Mouse (Mus musculus): ENCODE data around the gene Trp53tg5. TPM values are rescaled to one million over a fixed set of nuclear protein-coding genes. Genes with fewer than 3 reads are reported as not detected.

Gene Trp53tg5
- polyA plus RNA-seq, 1 experiment, result not detected

DNA sequence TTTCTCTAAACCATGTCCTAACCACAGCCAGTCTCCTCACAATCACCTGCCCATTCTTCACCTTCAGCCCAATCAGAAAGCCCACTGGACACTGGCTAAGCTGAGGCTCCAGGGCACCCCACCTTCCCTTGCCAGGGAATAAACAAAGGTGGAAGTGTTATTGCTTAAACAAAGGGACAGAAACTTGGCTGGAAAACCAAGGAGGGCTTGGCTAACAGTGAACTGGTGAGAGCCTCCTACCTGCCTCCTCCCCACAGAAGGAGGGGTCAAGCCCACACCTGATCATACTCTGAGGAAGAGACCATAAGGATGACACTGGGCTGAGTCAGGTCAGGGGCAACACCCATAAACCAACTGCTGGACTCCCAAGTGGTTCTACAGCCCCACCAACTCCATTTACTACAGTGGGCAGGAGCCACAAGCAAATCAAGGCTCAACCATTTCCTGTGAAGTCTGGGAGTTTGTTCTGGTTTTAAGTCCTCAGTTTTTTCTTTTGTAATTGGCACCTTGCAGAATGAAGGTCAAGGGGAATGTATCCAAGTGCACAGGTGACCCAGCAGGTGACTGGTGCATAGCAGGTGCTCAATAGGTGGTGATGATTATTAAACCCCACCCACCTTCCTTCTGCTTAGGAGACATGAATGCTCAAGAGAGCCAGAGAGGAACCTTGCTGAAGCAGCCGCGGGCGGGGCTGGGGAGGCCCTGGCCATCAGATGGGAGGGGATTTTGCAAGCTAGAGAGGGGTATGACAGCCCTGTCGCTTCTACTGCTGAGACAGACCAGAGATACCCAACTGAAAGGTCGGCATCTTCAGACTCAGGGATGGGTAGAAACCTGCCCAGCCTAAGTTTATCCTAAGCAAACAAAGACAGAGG lies 38.1 kb downstream of the Trp53tg5 start:
- no peak overlapping the region for H3K9ac ChIP-seq (ENCODE audit: low read depth, poor library complexity, severe bottlenecking)
- H3K27ac ChIP-seq (ENCODE audit: insufficient read depth, low read length), result 0 out of 2 replicates have a peak overlapping the region, but pooled peaks have one; percentile 34
- peaks cover 28% of the 10 kb centered on the region for H3K4me1 ChIP-seq (ENCODE audit: control insufficient read depth, insufficient read depth, low read length)
- H3K36me3 ChIP-seq (ENCODE audit: control insufficient read depth, insufficient read depth, low read length, poor library complexity, severe bottlenecking), result no peaks in the 10 kb centered on the region
- H3K4me3 ChIP-seq (ENCODE audit: low read depth, low read length), result no peak overlapping the region
- no peaks in the 10 kb centered on the region for H3K27me3 ChIP-seq (ENCODE audit: control insufficient read depth, insufficient read depth, low read length, poor library complexity, severe bottlenecking)
- no peaks in the 10 kb centered on the region for H3K9me3 ChIP-seq (replicated peaks; ENCODE audit: control insufficient read depth, insufficient read depth, low read length, poor library complexity, severe bottlenecking)
- TF ChIP-seq POLR2A (IDR thresholded peaks at IDR 0.05; ENCODE audit: insufficient read depth, low read length) (no peak), CTCF (IDR thresholded peaks at IDR 0.05; ENCODE audit: low read depth, low read length) (no peak), EP300 (IDR thresholded peaks at IDR 0.05; ENCODE audit: insufficient read depth, low read depth, low read length) (no peak)

DNA sequence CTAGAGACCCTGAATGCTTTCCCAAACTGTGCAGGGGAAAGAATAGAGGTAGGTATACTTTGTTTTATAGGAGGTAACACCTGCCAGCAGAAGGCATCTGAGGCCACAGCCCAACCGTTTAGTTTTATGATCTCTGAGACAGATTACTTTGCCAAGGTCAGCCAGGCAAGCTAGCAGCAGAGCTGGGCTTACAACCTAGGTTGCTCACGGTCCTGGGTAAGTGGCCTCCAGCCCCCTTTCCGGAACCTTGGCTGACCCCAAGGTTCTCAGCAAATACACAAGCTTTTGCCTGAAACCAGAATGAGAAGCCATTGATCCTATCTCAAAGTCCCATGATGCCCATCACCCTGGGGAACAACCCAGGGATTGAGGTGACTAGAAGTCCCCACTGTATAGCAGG lies 38.8 kb downstream of the Trp53tg5 start:
- H3K9ac ChIP-seq (ENCODE audit: low read depth, poor library complexity, severe bottlenecking), result no peak overlapping the region
- TF ChIP-seq EP300 (IDR thresholded peaks at IDR 0.05; ENCODE audit: insufficient read depth, low read depth, low read length), result no peak
- TF ChIP-seq POLR2A (IDR thresholded peaks at IDR 0.05; ENCODE audit: insufficient read depth, low read length), result no peak
- no peak for TF ChIP-seq CTCF (IDR thresholded peaks at IDR 0.05; ENCODE audit: low read depth, low read length)
- H3K4me3 ChIP-seq (ENCODE audit: low read depth, low read length), result no peak overlapping the region
- H3K9me3 ChIP-seq (replicated peaks; ENCODE audit: control insufficient read depth, insufficient read depth, low read length, poor library complexity, severe bottlenecking), result no peaks in the 10 kb centered on the region
- 0 out of 2 replicates have a peak overlapping the region, but pooled peaks have one; percentile 34 for H3K27ac ChIP-seq (ENCODE audit: insufficient read depth, low read length)
- H3K27me3 ChIP-seq (ENCODE audit: control insufficient read depth, insufficient read depth, low read length, poor library complexity, severe bottlenecking), result no peaks in the 10 kb centered on the region
- peaks cover 25% of the 10 kb centered on the region for H3K4me1 ChIP-seq (ENCODE audit: control insufficient read depth, insufficient read depth, low read length)
- peaks cover 1% of the 10 kb centered on the region for H3K36me3 ChIP-seq (ENCODE audit: control insufficient read depth, insufficient read depth, low read length, poor library complexity, severe bottlenecking)

DNA sequence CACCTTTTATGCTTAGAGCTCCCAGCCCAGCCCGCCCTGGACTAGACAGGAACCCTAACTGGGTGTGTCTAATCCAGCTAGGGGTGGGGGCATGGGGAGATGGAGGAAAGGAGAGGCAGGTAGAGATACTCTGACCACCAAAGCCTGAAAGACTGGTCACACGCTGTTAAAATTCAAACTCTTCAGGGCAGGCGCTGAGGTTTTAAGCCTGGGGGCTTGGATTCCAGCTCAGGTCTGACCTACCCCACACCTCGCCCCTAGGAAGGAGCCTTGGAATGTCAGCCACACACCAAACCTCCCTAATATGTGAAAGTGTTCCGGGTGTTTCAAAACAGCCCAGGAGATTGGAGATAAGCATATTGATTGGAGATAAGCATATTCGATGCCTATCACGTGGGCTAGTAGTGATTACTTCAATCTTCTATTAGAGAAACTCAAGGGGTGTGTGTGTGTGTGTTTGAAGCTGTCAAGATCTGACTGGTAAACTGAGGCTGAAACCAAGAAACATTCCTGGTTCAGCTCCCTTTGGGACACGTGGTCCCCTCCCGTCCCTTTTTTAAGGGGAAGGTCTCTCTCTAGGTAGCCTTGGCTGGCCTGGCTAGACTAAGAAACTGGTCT lies 40.1 kb downstream of the Trp53tg5 start:
- Histone ChIP-seq H3K27ac (ENCODE audit: insufficient read depth, low read length) (peak overlapping the region; percentile 63), H3K9ac (ENCODE audit: low read depth, poor library complexity, severe bottlenecking) (peak overlapping the region; percentile 15; the same call in 1 of the 2 replicates)

DNA sequence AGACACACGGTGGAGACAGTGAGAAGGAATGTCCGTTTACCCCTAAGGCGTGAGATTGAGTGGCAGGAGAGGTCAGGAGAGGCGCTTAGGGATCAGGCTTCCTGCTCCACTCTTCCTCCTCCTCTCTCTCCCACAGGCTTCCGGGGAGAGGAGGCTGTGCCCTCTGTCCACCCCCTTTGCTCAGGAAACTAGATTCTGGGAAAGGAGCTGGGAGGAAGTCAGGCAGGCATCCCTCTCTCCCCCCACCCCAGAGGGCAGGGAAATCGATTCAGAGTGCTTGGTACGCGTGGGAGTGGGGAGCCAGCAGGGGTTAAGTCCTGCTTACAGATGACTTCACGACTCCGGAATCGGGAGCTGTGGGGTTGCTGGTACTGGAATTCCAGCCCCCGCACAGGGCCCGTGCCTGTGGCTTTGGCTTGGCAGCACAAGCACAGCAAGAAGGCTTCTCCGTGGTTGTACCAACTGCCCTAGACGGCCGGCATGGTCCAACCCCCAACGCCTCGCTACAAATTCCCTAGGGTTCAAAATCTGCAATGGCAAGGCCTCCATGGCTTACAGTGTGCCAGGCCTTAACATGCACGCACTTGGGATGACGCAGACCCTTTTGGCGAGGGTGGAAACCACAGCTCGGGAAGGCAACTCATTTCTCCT lies 40.9 kb downstream of the Trp53tg5 start:
- H3K4me1 ChIP-seq (ENCODE audit: control insufficient read depth, insufficient read depth, low read length), result peaks cover 29% of the 10 kb centered on the region
- H3K27me3 ChIP-seq (ENCODE audit: control insufficient read depth, insufficient read depth, low read length, poor library complexity, severe bottlenecking), result no peaks in the 10 kb centered on the region
- H3K9me3 ChIP-seq (replicated peaks; ENCODE audit: control insufficient read depth, insufficient read depth, low read length, poor library complexity, severe bottlenecking), result no peaks in the 10 kb centered on the region
- peaks cover 21% of the 10 kb centered on the region for H3K36me3 ChIP-seq (ENCODE audit: control insufficient read depth, insufficient read depth, low read length, poor library complexity, severe bottlenecking)
- peak overlapping the region; percentile 15 for H3K9ac ChIP-seq (ENCODE audit: low read depth, poor library complexity, severe bottlenecking)
- peak overlapping the region; percentile 63 for H3K27ac ChIP-seq (ENCODE audit: insufficient read depth, low read length)
- peak overlapping the region; percentile 47 for H3K4me3 ChIP-seq (ENCODE audit: low read depth, low read length)
- TF ChIP-seq EP300 (IDR thresholded peaks at IDR 0.05; ENCODE audit: insufficient read depth, low read depth, low read length) (peak; percentile 75), CTCF (IDR thresholded peaks at IDR 0.05; ENCODE audit: low read depth, low read length) (no peak), POLR2A (IDR thresholded peaks at IDR 0.05; ENCODE audit: insufficient read depth, low read length) (no peak)

More for the DNA sequence above, 40.1 kb downstream of the Trp53tg5 start:
- no peak for TF ChIP-seq CTCF (IDR thresholded peaks at IDR 0.05; ENCODE audit: low read depth, low read length)
- 0 out of 2 replicates have a peak, but pooled peaks have one; percentile 63 for TF ChIP-seq EP300 (IDR thresholded peaks at IDR 0.05; ENCODE audit: insufficient read depth, low read depth, low read length)
- no peak for TF ChIP-seq POLR2A (IDR thresholded peaks at IDR 0.05; ENCODE audit: insufficient read depth, low read length)
- H3K9me3 ChIP-seq (replicated peaks; ENCODE audit: control insufficient read depth, insufficient read depth, low read length, poor library complexity, severe bottlenecking), result no peaks in the 10 kb centered on the region
- H3K36me3 ChIP-seq (ENCODE audit: control insufficient read depth, insufficient read depth, low read length, poor library complexity, severe bottlenecking), result peaks cover 14% of the 10 kb centered on the region
- H3K4me1 ChIP-seq (ENCODE audit: control insufficient read depth, insufficient read depth, low read length), result peaks cover 30% of the 10 kb centered on the region
- H3K4me3 ChIP-seq (ENCODE audit: low read depth, low read length), result peak overlapping the region; percentile 47; the same call in 1 of the 2 replicates
- H3K27me3 ChIP-seq (ENCODE audit: control insufficient read depth, insufficient read depth, low read length, poor library complexity, severe bottlenecking), result no peaks in the 10 kb centered on the region

DNA sequence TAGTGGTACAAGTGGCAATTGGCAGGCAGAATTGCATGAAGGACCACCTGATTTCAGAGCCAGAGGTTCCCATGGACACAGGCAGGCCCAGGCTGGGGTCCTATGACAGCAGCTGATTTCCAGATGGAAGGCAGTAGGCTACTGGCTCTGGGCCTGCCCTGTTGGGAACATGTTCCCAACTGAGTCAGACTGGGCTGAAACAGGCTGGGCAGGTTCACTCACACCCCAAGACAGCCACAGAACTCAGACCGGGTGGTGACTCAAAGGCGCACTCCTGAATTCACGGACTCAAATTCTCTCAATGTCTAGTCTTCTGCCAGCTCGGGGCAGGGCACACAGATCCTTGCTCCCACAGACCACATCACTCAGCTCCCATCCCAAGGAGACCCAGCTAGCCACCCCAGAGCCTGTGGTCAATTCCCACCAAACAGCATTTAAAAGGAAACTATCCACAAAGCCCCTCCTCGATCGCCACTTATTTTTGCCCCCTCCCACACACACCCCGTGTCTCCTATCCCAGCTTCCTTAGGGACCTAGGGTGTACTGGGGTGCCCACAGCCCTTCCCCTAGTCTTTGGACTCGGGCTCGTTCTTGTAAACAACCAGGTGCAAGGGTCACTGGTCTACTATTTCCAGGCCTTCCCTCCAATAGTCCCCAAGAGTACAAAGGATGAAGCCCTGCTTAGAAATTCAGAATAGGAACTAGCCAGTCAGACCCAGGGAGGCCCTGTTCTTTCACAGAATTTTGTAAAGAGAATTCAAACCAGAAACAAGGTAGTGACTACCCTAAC lies 41.7 kb downstream of the Trp53tg5 start:
- Histone ChIP-seq H3K9ac (ENCODE audit: low read depth, poor library complexity, severe bottlenecking) (peak overlapping the region; percentile 1; the same call in 1 of the 2 replicates), H3K27me3 (ENCODE audit: control insufficient read depth, insufficient read depth, low read length, poor library complexity, severe bottlenecking) (no peaks in the 10 kb centered on the region), H3K9me3 (replicated peaks; ENCODE audit: control insufficient read depth, insufficient read depth, low read length, poor library complexity, severe bottlenecking) (no peaks in the 10 kb centered on the region), H3K4me1 (ENCODE audit: control insufficient read depth, insufficient read depth, low read length) (peaks cover 29% of the 10 kb centered on the region), H3K36me3 (ENCODE audit: control insufficient read depth, insufficient read depth, low read length, poor library complexity, severe bottlenecking) (peaks cover 24% of the 10 kb centered on the region), H3K27ac (ENCODE audit: insufficient read depth, low read length) (peak overlapping the region; percentile 63), H3K4me3 (ENCODE audit: low read depth, low read length) (peak overlapping the region; percentile 47; the same call in 1 of the 2 replicates)
- TF ChIP-seq CTCF (IDR thresholded peaks at IDR 0.05; ENCODE audit: low read depth, low read length) (no peak), POLR2A (IDR thresholded peaks at IDR 0.05; ENCODE audit: insufficient read depth, low read length) (no peak), EP300 (IDR thresholded peaks at IDR 0.05; ENCODE audit: insufficient read depth, low read depth, low read length) (no peak)
